Mouse (Mus musculus) gastrocnemius, adult 18-20 months (tissue): ENCODE data around the gene Slc25a33. TPM values are rescaled to one million over a fixed set of nuclear protein-coding genes. Genes with fewer than 3 reads are reported as not detected.

Experiments used
- DNase-seq: peaks from one replicate; pipeline ENCODE4 v3.0.0; 2021; ENCODE audit warnings: low spot score
- microRNA-seq: library from miRNA; unstranded; fragments of <30 nt; microRNA quantifications from one replicate; pipeline ENCODE4 v1.2.0, GENCODE M21; 2021
- total RNA-seq, 2 experiments: library from RNA; stranded (reverse); gene quantifications; 2 replicates each; pipeline ENCODE4 v1.2.3; 2021

Gene Slc25a33
- total RNA-seq, 2 experiments from 2014 or later = 10.8 to 14.4 TPM

DNA sequence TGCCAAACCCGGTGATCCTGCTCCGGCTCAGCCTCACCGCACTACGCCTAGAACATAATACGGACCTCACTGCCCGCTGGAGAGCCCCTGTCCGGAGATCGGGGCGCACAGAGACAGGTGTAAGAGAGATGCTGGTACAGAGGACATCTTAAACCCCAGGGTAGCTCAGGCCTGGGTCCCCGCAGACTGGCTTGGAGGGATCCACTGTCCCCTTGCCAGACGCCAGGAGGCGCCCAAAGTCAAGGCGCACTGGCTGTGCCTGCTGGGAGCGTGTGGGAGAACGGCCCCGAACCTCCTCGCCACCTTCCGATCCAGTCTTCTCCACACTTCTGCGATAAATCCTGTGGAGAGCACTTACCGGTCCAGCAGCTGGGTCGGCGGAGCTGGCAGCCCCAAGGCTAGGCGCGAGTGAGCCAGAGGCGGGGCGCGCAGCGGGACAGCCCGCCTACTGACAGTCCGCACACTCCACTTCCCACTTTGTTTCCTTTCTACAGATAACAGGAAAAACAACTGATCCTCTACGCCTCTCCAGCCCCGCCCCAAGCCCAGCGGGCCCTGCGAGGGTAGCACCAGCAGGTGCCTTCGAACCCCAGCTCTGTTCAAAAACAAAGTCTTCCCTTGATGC, 75.8 kb downstream of the Slc25a33 start:
- peak; percentile 64 for DNase-seq

DNA sequence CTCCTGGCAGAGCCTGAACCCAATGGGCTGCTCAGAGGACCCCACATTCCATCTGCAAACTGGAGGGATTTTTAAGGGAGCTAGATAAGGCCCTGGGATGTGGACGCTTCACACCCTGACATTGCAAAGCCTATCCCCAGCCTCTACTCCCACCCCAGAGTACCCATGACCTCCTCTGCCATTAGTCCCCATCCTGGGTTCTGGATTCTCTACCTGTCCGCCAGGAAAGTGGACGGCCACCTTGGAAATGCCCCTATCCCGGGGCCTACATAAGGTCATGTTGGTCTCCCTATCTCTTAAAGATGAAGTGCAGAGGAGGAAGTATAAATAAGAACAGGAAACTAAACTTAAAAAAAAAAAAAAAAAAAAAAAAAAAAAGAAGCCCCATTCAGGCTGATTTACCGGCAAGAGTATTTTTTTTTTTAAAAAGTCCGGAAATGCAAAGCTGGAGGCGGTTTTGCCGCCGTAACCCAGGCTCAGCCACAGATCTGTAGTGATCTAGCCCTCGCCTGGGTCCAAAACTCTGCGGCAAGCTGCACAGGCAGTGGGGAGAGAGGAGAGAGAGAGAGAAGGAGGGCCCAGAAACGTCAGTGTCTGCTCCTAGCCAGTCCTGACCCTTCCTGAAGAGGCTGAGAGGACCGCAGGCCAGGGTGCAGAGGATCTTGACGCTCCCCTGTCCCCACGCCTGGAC, 76.4 kb downstream of the Slc25a33 start:
- DNase-seq = no peak

DNA sequence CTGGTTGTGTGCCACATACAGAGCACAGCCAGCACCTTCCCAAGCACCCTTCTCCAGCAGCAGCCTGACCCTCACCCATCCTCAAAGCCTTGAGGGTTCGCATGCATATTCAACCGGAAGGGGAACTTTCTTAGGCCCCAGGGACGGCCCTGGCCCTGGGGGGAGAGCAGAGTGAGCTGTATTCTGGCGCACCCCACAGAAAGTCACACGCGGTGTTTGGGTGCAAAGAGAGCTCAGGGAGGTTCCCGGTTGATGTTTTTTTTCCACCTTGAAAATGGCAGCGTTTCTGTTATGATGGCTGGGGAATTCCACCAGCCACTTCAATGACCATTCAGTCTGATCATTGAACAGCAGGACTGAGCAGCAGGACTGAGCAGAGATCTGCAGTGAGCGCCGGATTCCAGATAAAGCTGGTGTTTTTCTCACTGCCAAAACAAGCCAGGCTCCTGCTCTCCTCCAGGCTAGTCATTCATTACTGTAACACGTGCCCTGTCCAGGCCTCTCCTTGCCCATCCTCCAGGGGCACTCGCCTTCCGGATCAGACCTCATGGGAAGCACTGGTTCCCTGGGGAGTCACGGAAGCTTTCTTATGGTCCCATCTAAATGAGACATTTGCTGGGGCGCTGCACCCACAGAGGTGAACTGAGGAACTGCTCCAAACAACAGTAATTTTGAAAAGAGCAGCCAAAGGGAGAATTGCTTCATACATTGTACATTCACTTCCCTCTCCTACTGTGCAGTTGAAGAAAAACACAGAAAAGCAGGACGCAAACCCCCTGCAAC, 77.7 kb downstream of the Slc25a33 start:
- no peak for DNase-seq

Small RNA genes within 50 kb of the gene (microRNA-seq; reads per million reads assigned to microRNA genes)
- gene Gm47301 = not detected

Other genes with a start within 250 kb of the Slc25a33 start
- 10 to 100 TPM; 27.5 to 35.0 TPM for gene Clstn1, start 187.8 kb downstream of the Slc25a33 start, total RNA-seq
- 10 to 100 TPM; 10.3 to 12.7 TPM for gene Pik3cd, start 71.7 kb downstream of the Slc25a33 start, total RNA-seq
- gene Tmem201, start 36.2 kb downstream of the Slc25a33 start, total RNA-seq = 10 to 100 TPM; 44.9 to 46.7 TPM
- 1 to 10 TPM; 5.9 to 9.6 TPM for gene Spsb1, start 180.8 kb upstream of the Slc25a33 start, total RNA-seq
- 10 to 100 TPM; 45.5 to 56.8 TPM for gene H6pd, start 234.7 kb upstream of the Slc25a33 start, total RNA-seq